Mouse (Mus musculus) kidney, postnatal 10 days (tissue): ENCODE measurements around the gene Gm45785.

Experiments
- DNase-seq: peaks from one replicate; pipeline ENCODE4 v3.0.0; 2021; ENCODE audit warnings: mixed read lengths

The Gm45785 gene

DNA sequence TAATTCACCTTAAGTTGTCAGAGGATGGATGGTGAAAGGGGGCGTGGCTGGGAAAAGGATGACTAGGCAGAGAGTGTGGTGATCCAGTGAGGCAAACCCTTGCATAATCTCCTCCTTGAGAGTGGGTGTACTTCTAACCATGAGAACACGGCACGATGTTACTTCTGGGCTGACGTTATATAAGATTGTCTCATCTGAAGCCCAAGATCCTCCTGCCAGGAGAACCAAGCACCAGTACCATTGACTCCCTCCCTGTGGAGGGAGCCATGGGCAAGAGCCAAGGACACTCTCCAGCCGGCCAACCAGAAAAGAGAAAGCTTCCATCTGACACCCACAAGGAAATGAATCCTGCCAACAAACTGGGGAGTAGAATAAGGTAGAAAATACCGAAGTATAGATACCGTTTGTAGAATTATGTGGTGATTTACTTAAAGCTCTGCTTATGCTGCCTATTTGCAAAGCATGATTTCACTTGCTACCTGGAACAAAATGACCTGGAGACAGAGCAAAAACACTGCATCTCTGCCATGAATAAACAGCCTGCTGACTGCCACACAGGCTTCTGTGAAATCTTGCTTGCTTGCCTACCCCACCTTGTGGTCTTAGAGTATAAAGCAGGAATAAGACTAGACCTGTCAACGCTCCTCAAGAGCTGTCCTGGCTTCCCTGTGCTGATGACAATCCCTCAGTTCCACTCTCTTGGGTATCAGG is 27.8 kb downstream of the Gm45785 start:
- DNase-seq = peak; percentile 61

DNA sequence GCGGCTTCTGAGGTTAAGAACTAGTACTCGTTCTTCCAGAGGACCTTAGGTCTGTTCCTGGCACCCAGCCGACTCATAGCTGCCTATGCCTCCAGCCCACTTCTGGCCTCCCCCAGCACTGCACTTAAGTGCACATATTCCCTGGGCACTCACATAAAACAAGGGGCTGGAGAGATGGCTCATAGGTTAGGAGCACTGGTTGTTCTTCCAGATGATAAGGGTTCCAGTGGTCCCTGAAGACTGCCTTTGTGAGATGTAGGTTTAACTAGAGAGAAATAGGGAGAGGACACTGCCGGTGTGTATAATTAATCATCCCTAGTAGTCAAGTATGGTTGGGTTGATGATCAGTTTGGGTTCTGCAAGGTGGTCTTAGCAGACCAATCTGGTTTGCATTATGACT is 33.4 kb downstream of the Gm45785 start:
- no peak for DNase-seq

DNA sequence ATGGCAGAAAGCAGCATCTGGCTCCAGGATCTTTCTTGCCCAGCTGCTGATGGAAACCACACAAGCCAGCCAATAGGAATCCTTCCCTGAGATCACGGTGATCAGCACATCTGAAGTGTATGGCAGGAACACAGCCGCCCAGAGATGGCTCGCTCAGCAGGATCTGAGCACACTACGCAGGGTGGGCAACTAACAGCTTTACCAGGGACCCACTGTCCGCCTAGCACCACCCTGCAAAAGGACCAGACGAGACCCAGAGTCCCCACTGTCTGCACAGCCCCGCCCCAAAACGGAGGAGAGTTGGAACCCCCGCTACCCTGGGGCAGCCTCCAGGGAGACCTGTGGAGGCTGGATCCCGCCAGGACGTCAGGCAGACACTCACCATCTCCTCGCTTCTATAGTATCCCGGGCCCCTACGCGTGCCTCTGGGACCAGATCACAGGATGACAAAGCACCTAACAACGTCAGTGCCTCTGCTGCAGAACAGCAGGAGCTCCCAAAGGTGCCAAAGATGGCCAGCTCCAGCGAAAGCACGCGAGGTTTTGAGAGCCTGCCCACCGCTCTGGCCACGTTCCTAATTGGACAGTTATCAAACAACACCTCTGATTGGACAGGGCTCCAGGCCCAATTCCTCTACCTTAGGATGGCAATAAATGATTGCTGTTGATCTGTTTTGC is 34.3 kb downstream of the Gm45785 start, which contains the start of gene Zfp941:
TSS of gene Zfp941 (minus strand) at position 526 of the 677 bp plus-strand sequence.
- DNase-seq = no peak

DNA sequence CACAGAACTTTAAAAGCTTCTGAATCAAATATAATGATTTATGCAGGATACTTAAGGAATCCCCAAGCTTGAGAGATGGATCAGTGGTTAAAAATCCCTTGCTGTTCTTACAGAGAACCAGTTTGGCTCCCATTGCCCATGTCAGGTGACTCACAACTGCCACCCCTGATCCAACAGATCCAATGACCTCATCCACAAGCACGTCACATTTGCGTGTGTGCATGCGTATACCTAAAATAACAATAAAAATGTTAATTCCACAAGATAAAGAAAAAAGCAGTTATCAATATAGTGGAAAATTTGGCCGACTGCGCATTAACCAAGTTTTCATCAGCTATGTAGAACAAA is 34.9 kb downstream of the Gm45785 start:
- no peak for DNase-seq

DNA sequence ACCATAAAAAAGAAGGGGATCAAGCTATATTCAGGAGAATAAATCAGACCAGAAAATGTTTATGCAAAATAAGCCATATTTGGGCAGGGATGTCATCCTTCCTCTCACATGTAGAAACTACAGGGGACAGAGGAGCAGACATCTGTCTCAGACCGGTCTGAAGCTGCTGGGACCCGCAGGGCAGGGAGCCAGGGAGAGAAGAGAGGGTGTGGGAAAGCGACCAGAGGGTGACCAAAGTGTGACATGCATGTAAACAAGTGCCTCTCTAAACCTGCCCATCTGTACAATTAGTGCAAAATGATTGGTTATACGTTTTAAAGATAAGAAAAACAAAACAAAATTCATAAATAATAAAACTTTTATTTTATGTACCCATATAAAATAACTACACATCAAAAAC is 36.0 kb downstream of the Gm45785 start:
- no peak for DNase-seq

DNA sequence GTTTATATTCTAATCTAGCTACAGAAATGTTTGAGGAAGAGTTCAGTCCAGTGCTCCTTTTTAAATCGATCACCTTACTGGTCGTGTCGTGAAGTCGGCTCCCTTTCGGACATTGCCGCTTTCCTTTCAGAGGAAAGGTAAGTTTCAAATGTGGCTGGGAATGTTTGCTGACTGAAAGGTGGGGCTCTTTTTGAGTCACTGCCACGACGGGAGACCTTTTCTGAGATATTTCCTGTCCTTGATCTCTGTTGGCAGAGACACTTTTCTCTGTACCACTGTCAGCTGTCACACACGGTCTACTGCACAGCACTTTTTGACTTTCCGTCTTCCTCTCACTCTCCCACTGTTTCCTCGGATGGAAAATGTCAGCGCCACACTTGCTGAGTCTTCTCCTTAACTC is 43.3 kb downstream of the Gm45785 start:
- no peak for DNase-seq

DNA sequence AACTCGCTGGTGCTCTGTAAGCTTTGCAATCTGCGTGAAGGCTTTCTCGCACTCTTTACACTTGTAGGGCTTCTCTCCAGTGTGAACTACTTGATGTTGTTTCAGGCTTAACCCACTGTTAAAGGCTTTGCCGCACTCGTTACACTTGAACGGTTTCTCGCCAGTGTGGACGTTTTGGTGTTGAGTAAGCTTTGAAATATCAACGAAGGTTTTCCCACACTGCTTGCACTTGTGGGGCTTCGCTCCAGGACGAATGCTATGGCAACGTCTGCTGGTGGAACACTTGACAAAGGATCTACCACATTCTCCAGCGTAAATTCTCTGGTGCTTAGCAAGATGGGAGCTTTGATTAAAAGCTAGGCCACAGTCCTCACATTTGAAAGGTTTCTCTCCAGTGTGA is 44.4 kb downstream of the Gm45785 start:
- no peak for DNase-seq

DNA sequence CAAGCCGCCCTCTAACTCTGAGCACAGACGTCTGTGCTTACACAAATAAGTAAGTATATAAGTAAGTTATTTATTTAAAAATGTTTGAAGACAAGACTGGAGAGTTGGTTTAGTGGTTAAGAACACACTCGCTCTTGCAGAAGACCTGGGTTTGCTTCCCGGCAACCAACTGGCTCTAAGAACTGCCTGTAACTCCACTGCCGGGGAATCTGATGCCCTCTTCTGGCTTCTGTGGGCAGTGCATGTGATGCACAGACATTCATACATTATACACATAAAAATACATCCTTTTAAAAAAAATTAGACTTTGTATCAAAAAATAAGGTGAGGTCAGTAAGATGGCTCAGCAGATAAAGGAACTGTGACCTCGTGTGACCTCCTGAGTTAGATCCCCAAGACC is 45.6 kb downstream of the Gm45785 start:
- no peak for DNase-seq

DNA sequence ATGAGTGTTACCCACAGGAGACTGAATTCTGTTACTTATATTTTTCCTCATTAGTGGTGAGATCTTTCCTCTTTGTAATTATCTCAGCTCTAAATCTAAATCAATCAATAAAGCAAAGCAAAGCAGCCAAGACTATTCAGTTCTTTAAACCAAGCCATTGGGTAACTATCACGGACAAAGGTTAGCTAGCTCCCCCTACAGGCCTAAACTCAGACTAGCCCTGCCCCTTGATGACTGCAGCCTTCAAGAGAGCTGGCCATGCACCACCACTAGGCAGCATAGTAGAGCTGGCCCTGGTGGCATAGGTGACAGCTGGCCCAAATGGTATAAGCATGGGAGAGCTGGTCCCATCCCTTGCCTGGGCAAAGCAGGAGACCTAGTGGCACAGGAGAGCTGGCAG is 50.4 kb downstream of the Gm45785 start:
- peak; percentile 70 for DNase-seq

DNA sequence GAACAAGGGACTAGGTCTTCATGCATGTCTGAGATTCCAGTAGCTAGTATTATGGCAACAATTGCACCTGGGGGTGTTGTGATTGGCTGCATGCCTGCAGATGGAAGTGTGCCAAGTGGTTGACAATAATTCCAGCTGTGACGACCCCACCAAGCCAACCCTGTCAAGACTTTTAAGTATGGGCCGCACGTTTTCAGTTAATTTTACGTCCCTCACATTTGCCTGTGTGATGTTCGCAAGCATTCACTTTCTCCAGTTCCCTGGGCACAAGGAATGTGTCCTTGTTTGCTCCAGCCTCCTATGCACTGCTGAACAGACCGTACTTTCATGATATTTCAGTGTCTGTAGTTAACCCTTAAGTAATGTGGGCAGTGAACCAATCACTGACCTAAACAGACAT is 53.5 kb downstream of the Gm45785 start:
- DNase-seq = peak; percentile 70

DNA sequence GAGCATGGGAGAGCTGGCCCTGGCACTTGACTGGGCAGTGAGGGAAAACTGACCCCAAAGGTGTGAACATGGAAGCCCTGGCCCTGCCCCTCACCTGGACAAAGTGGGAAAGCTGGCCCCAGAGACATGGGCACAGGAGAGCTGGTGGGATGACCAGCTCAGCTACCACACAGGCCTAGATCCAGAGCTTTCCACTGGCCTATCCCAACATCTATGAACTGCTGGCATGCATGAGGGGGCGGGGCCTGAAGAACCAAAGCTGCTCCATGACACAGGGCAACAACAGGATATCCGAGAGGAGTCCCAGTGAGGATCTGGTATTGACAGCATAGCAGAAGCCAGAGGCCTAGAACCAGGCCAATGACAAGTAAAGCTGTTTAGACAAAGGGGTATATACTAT is 57.9 kb downstream of the Gm45785 start:
- no peak for DNase-seq

DNA sequence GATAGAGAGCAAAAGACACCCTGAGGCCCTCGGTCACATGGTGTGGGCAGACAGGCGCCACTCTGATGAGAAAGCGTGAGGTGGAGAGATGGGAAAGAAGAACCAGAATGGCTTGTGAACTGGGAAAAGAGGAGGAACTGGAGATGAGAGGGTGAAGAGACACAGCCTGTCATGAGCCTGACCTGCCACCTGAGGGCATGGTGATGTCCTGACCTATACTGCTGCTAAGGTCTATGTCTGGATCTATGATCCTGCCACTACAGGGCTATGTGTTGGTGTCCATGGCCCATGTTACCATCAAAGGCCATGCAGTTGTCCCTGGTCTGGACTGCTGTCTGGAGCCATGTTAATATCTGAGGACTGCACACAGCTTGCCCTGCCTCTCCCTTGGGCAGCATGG is 58.5 kb downstream of the Gm45785 start:
- no peak for DNase-seq

DNA sequence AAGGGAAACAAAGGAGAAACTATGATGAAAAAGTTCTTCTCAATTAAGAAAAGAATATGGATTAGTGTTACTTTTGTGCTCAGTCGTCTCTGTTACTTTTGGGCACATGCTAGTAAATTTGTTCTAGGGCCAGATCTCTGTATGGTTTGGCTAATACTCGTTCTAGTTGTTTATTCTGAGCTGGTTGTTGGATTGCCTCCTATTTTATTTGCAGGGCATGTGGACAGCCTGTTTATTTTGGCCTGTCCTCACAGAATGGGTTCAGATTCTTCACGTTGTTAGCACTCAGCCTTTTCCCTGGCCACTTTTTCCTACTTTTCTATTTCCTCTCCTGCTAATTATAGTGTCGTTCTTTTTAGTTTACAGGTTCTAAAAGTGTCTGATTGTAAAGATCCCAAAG is 62.6 kb downstream of the Gm45785 start:
- no peak for DNase-seq

DNA sequence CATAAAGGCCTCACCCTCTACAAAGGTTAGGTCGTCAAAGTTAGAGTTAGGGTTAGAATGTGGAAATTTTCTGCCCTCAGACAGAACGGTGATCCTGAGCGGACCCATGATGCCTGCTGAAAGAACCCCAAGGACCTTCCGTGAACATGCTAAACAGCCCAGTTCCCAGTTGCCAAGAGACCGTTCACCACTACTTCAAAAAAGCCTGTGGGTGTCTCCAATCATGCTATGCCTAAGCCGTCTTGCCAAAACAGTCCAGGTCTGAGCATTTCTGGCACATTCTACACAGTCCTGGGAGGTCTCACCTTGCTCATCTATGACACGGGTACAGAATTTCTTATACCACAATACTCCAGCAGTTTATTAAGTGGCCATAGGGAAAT is 68.1 kb downstream of the Gm45785 start:
- DNase-seq = no peak

DNA sequence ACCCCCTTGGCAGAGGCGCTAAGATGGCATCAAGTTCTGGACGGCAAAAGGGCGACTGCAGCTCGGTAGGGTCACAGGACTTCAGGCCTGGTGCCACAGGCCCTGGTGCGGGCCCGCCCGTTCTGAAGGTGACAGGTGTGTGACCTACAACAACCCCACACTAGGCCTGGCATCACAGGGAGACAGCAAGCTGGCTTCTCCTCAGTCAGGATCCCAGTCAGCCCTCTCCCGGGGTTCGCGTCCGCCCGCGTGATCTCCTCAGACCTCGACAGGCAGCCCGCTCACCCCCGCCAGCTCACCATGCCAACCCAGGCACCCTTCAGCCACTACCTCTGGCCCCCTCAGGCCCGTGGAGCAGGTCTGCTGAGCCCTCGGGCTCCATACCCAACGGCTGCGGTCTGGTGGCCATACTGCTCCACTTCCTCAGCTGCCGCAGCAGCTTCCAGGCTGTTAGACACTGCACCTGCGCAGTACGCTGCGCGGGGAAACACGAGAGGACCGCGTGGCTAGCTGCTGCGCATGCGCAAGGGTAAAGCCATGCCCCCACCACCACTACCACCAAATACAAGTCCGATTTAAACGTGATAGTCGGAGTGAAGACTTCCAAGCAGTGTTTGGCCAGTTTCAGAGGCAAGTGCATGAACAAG is 68.6 kb downstream of the Gm45785 start, which contains the start of gene Syce1:
TSS of gene Syce1 (minus strand) at position 447 of the 647 bp plus-strand sequence.
- no peak for DNase-seq

DNA sequence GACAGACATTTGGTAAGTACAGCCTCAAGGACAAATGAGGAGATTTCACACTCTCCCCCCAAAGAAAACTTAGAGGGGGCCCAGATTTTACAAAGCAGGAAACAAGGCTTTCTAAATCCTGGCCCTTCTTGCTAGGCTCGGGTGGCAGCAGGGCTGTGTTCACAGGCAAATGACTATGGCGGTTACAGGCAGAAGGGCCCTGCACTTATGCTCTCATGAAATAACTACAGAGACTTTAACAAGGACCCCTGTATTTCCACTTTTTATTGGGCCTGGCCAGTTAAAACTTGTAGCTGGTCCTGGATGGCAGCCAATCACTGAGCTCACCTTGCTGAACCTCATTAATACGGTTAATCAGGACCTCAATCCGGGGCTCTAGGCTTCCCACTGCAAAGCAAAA is 75.6 kb downstream of the Gm45785 start:
- DNase-seq = no peak
